Mouse (Mus musculus) forebrain, embryonic 10.5 days (tissue): Measurements from ENCODE around the gene Amfr. TPM values are rescaled to one million over a fixed set of nuclear protein-coding genes. Genes with fewer than 3 reads are reported as not detected.

ENCODE experiments used
- DNase-seq: peaks from one replicate; pipeline ENCODE4 v3.0.0-alpha.2; 2017; ENCODE audit warnings: low spot score; ENCODE audit errors: extremely low spot score
- H3K27ac ChIP-seq: fragments of 300-500 bp; sonication (generic); 2 replicates; pipeline ENCODE4 v1.5.1; 2016; ENCODE audit warnings: mild to moderate bottlenecking
- H3K27me3 ChIP-seq: fragments of 300-500 bp; sonication (generic); 2 replicates; pipeline ENCODE4 v1.6.1; 2016; ENCODE audit warnings: mild to moderate bottlenecking; ENCODE audit not compliant: poor library complexity, severe bottlenecking
- H3K36me3 ChIP-seq: fragments of 300-500 bp; sonication (generic); replicated peaks from 2 replicates; pipeline ENCODE4 v1.6.1; 2016; ENCODE audit warnings: mild to moderate bottlenecking, moderate library complexity
- H3K4me1 ChIP-seq: fragments of 300-500 bp; sonication (generic); 2 replicates; pipeline ENCODE4 v1.6.1; 2016
- H3K4me3 ChIP-seq: fragments of 300-500 bp; sonication (generic); 2 replicates; pipeline ENCODE4 v1.5.1; 2016; ENCODE audit warnings: mild to moderate bottlenecking, moderate library complexity
- H3K9me3 ChIP-seq: fragments of 300-500 bp; sonication (generic); 2 replicates; pipeline ENCODE4 v1.6.1; 2016; ENCODE audit warnings: mild to moderate bottlenecking, moderate library complexity
- WGBS: fragments of 180-500 bp; shearing (Covaris S2); methylation state at CpG from one replicate; pipeline ENCODE4 v1.1.7; 2016; 5-methylcytosine and 5-hydroxymethylcytosine counted together
- microRNA-seq: library from miRNA; unstranded; fragments of <30 nt; microRNA quantifications from one replicate; pipeline ENCODE4, GENCODE M21; 2017
- polyA plus RNA-seq: library from polyadenylated mRNA; unstranded; fragments of >200 nt; fragmentation: Nextera tagmentation; extraction: Ambion mirVana; gene quantifications from 2 replicates; pipeline ENCODE4 v1.2.1, GENCODE M21; 2016

The Amfr gene
- polyA plus RNA-seq, 1 experiment from 2014 or later = 36.7 TPM

DNA sequence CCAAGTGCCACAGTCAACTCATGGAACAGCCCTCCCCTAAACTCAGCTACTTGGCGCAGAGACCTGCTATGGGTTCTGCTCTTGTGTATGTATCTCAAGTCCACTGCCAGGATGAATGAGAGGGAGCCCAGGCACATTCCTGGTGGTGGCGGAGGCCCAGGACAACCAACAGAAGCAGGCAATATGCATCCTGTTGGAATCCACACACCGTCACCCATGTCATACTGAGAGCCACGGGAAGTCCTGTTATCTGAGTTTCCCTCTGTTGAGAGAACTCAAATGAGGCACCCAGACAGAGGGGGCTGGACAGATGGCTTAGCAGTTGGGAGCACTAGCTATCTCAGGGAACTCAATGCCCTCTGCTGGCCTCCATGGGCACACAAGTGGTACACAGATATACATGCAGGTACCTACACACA lies 71.0 kb downstream of the Amfr start:
- 74% methylated on average over 4 of the region's 4 CpGs for WGBS
- H3K27me3 ChIP-seq = no peaks in the 10 kb centered on the region
- no peak overlapping the region for H3K4me3 ChIP-seq
- DNase-seq = no peak
- H3K27ac ChIP-seq = no peak overlapping the region
- no peaks in the 10 kb centered on the region for H3K9me3 ChIP-seq
- H3K4me1 ChIP-seq = peaks cover 9% of the 10 kb centered on the region
- peaks cover 19% of the 10 kb centered on the region for H3K36me3 ChIP-seq

DNA sequence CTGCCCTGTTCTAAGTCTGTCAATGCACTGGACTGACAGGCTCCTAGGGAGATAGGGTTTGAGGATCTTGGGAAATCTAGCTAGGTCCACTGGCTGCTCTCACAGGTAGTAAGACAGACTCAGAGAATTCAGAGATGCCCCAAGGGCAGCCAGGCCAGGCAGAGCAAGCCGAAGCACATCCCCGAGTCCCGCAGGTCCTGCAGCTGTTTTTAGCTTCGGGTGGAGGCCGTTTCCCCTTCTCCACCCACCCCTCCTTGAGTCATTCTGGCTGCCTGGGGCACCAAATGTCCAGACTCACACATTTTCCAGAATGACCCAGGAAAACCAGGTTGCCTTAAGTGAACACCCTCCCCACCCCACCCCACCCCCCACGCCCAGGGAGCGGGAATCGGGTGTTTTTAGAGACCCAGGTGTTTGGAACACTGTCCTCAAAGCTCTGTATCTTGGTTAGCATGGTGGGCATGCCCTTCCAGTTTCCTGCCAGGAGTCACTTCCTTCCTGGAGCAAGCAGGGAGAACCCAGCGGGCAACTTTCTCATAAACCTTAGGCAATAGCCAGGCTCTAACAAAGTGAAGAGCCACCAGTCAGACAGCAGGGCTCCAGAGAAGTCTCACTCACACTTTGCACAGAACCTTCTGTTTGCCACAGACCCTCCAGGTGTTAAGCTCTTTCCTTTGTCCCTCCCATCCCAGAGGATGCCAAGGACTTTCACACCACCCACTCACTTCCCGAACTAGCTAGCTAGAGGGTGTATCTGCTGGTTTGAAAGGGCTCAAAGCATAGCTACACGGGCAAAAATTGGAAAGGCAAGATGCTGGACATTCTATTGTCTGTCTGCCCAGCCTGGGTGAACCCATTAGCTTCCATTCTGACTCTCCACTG lies 71.9 kb downstream of the Amfr start:
- no peak overlapping the region for H3K4me3 ChIP-seq
- peaks cover 9% of the 10 kb centered on the region for H3K4me1 ChIP-seq
- H3K36me3 ChIP-seq = peaks cover 12% of the 10 kb centered on the region
- no peaks in the 10 kb centered on the region for H3K27me3 ChIP-seq
- WGBS = 76% methylated on average over 11 of the region's 11 CpGs
- 0 out of 2 replicates have a peak overlapping the region, but pooled peaks have one; percentile 30 for H3K27ac ChIP-seq
- no peak for DNase-seq
- H3K9me3 ChIP-seq = no peaks in the 10 kb centered on the region

DNA sequence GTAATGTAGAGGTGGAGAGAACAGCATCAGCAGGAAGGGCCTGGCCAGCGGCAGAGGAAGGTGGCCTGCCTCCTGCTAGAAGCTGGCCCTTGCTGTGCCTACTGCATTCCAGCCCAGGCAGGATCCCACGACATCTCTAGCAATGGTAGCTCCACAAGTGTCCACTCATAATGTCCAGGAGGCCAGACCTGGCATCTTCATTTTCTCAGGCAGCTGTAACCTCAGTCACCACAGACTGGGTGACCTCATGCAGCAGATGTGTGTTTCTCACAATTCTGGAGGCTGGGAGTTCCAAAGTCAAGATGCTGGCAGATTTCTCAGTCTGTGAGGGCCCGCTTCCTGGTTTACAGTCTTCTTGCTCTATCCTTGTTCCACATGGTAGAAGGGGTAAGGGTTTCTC lies 74.4 kb downstream of the Amfr start:
- H3K4me1 ChIP-seq = peaks cover 10% of the 10 kb centered on the region
- no peak for DNase-seq
- H3K27ac ChIP-seq = no peak overlapping the region
- H3K27me3 ChIP-seq = no peaks in the 10 kb centered on the region
- H3K4me3 ChIP-seq = no peak overlapping the region
- peaks cover 4% of the 10 kb centered on the region; the same call in 1 of the 2 replicates for H3K36me3 ChIP-seq
- H3K9me3 ChIP-seq = no peaks in the 10 kb centered on the region
- 86% methylated on average over 3 of the region's 3 CpGs for WGBS

DNA sequence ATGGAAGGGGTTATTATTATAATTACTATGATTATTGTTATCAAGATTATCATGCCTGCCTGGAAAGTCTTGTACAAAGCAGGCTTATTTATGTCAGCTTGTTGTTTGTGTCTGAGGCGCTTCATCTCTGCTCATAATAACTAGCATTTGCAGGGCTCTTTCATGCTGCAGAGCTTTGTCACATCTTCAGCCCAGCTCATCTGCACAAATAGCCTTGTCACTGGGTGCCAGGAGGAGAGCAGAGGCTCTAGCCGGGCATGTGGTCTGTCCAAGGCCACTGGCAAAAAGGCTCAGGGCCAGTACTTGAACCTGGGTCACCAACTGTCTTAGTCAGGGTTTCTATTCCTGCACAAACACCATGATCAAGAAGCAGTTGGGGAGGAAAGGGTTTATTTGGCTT lies 79.4 kb downstream of the Amfr start:
- DNase-seq = no peak
- WGBS = 91% methylated on average over 2 of the region's 2 CpGs
- H3K27ac ChIP-seq = no peak overlapping the region
- H3K4me3 ChIP-seq = no peak overlapping the region
- H3K4me1 ChIP-seq = peaks cover 24% of the 10 kb centered on the region
- H3K27me3 ChIP-seq = no peaks in the 10 kb centered on the region
- peaks cover 4% of the 10 kb centered on the region; the same call in 1 of the 2 replicates for H3K36me3 ChIP-seq
- no peaks in the 10 kb centered on the region for H3K9me3 ChIP-seq

DNA sequence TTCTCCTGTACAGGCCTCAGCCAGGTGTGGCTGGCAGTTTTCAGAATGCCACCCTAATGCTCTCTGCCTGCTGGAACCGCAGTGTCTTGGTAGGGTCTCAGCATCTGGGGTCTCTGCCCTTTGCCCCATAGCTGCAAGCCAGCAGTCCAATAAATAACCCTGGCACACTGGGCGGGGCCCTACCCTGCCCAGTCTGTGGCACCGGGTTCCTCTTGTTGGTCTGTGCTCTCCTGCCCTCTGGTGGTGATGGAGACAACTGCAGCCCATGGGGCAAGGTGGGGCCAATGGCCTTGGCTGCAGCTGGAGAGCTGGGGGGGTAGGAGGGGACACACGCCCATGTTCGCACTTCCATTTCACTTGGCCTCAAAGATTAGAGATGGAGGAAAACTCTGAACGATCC lies 79.8 kb downstream of the Amfr start:
- peak; percentile 84 for DNase-seq
- Histone ChIP-seq H3K36me3 (peaks cover 4% of the 10 kb centered on the region; the same call in 1 of the 2 replicates), H3K27ac (peak overlapping the region; percentile 79), H3K4me1 (peaks cover 24% of the 10 kb centered on the region), H3K9me3 (no peaks in the 10 kb centered on the region), H3K4me3 (no peak overlapping the region), H3K27me3 (no peaks in the 10 kb centered on the region)
- 33% methylated on average over 6 of the region's 6 CpGs for WGBS

DNA sequence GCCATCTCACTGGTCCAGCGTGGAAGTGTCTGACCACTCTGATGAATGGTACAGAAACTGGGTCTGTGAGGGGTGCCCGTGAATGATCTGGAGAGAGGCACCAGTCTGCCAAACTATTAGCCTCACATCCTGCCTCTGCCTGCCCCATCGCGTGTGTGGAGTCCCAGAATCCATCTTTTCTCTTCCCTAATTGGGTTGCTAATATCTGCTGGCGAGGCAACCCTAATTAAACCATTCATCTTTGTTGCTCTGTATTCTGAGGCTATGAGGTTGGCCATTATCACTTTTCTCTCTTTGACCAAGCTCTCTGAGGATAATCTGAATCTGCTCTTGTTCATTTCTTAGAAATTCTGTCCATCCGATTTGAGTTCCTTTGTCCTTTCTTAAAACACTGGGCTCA lies 81.3 kb downstream of the Amfr start:
- no peak for DNase-seq
- WGBS = 53% methylated on average over 6 of the region's 6 CpGs
- Histone ChIP-seq H3K4me3 (no peak overlapping the region), H3K36me3 (peaks cover 13% of the 10 kb centered on the region; the same call in 1 of the 2 replicates), H3K4me1 (peaks cover 25% of the 10 kb centered on the region), H3K27ac (peak overlapping the region; percentile 79), H3K27me3 (no peaks in the 10 kb centered on the region), H3K9me3 (peaks cover 3% of the 10 kb centered on the region; the same call in 1 of the 2 replicates)

DNA sequence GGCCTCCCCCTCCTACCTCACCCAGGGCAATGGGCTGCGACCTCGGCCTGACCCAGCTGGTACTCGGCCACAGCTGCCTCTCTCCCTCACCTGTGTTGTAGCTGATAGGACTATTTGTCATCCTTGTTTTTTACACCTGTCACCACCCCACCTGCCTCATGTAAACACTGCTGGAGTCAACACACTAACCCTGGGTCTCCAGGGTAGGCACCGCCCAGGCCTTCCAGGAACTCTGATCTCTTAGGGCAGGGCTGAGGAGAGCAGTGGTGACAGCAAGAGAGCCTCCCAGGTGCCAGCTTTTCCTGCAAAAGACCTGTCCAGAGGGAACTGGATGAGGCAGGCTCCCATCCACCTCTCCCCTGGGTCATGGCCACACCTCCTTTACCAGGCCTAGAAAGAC lies 83.4 kb downstream of the Amfr start:
- no peak for DNase-seq
- Histone ChIP-seq H3K4me1 (peaks cover 46% of the 10 kb centered on the region), H3K4me3 (no peak overlapping the region), H3K27me3 (no peaks in the 10 kb centered on the region), H3K36me3 (peaks cover 17% of the 10 kb centered on the region; the same call in 1 of the 2 replicates), H3K27ac (peak overlapping the region; percentile 62), H3K9me3 (peaks cover 3% of the 10 kb centered on the region; the same call in 1 of the 2 replicates)
- 91% methylated on average over 4 of the region's 4 CpGs for WGBS

DNA sequence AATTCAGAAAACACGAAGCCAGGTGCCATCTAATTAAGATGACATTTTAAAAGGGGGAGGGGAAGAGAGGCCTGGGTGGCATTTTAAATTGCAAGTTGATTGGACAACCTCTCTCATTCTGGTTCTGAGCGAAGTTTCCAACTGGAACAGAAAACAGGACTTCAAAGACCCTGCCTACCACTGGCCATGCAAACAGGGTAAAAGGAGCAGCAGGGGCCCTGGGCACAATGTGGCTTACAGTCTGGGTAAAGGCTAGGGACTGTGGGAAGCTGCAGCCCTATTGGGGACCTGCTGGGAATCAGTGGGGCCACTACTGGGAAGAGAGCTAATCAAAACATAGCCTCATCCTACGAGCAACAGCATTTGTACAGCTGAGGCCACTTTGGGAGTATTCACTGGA lies 87.1 kb downstream of the Amfr start:
- WGBS = 21% methylated on average over 3 of the region's 3 CpGs
- Histone ChIP-seq H3K4me1 (peaks cover 58% of the 10 kb centered on the region), H3K27ac (peak overlapping the region; percentile 74), H3K9me3 (peaks cover 3% of the 10 kb centered on the region; the same call in 1 of the 2 replicates), H3K36me3 (peaks cover 25% of the 10 kb centered on the region; the same call in 1 of the 2 replicates), H3K4me3 (no peak overlapping the region), H3K27me3 (peaks cover 8% of the 10 kb centered on the region; the same call in 1 of the 2 replicates)
- no peak for DNase-seq

DNA sequence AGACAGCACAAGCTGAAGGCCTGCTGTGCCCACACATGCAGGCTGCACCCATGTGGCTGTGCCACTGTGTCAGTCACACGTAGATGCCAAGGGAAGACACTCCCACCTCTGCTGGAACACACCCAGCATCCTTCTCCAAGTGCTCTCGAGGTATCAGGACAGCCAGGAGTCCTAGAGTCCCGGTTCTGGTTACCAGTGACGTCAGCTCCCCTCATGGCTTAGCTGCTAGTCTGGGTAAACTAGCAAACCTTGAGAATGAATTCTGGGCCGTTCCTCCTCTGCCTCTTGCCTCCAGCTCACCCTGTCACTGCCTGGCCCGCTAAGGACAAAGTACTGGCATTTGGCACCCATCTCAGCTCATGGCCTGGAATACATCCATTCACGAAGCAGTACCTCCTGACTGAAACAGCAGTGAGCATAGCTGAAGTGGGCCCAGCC lies 88.7 kb downstream of the Amfr start:
- Histone ChIP-seq H3K27me3 (peaks cover 18% of the 10 kb centered on the region; the same call in 1 of the 2 replicates), H3K27ac (peak overlapping the region; percentile 74; the same call in 1 of the 2 replicates), H3K9me3 (peaks cover 3% of the 10 kb centered on the region; the same call in 1 of the 2 replicates), H3K36me3 (peaks cover 25% of the 10 kb centered on the region; the same call in 1 of the 2 replicates), H3K4me3 (no peak overlapping the region), H3K4me1 (peaks cover 74% of the 10 kb centered on the region)
- no peak for DNase-seq
- WGBS = 87% methylated on average over 7 of the region's 7 CpGs

Small RNA genes within 50 kb of the gene (microRNA-seq; reads per million reads assigned to microRNA genes)
- gene Gm24159 = not detected

Other genes starting within 250 kb of the Amfr start
- gene Gnao1, start 202.9 kb downstream of the Amfr start, polyA plus RNA-seq = 13.0 and 16.0 TPM in 2 replicates
- gene Nudt21, start 24.2 kb upstream of the Amfr start, polyA plus RNA-seq = 192 and 193 TPM in 2 replicates
- gene Ogfod1, start 24.4 kb upstream of the Amfr start, polyA plus RNA-seq = 13.5 and 14.4 TPM in 2 replicates
- 18.3 and 19.7 TPM in 2 replicates for gene Bbs2, start 86.1 kb upstream of the Amfr start, polyA plus RNA-seq
- not detected in 2 replicates for gene Mt4, start 124.4 kb upstream of the Amfr start, polyA plus RNA-seq
- gene Mt3, start 139.8 kb upstream of the Amfr start, polyA plus RNA-seq = 20.7 and 21.5 TPM in 2 replicates
- 55.1 and 68.7 TPM in 2 replicates for gene Mt2, start 159.8 kb upstream of the Amfr start, polyA plus RNA-seq
- gene Mt1, start 166.2 kb upstream of the Amfr start, polyA plus RNA-seq = 204 and 219 TPM in 2 replicates
- gene Nup93, start 201.7 kb upstream of the Amfr start, polyA plus RNA-seq = 155 and 164 TPM in 2 replicates